In genomic region chr5:139323260-139323924, GRCm38 (mm10) we compare ENCODE assay signal across 8 mouse cellular contexts. TPM values are rescaled to one million over a fixed set of nuclear protein-coding genes. Genes with fewer than 3 reads are reported as not detected.
DNase-seq lines count a peak whose midpoint lies in the region; ATAC-seq and TF ChIP-seq lines count a peak whose summit lies in the region.
"Had no signal": no experiment of that assay in that cellular context is flagged by ENCODE, and none has a peak within 500 bp of the region (broad histone marks: within the 10 kb centered on the region; RNA-seq: fewer than 3 reads in every experiment).

No protein-coding gene starts in this region.

- H3K9ac ChIP-seq in midbrain, postnatal 0 days (replicated peaks; ENCODE audit: low read length, poor library complexity, severe bottlenecking), result no peak overlapping the region

- no peak for ATAC-seq in midbrain, postnatal 0 days (ENCODE audit: low FRiP score)

- no peaks in the 10 kb centered on the region for H3K9me3 ChIP-seq in midbrain, postnatal 0 days (ENCODE audit: low read length)

- no peak for TF ChIP-seq POLR2A in kidney, adult 2 months (IDR thresholded peaks at IDR 0.05; ENCODE audit: low read depth, low read length)

- DNase-seq in lung, postnatal 36 days, result peak; percentile 33
- no peak for DNase-seq in lung, postnatal 25 days (ENCODE audit: low spot score)
- DNase-seq in cerebellum, adult 9-11 months, result peak; percentile 78
- DNase-seq in kidney, adult 2 months, result peak; percentile 69
- DNase-seq in midbrain, postnatal 0 days (ENCODE audit: low spot score), result no peak
- DNase-seq in gastrocnemius, adult 2 months, result no peak
- DNase-seq in spleen, postnatal 36 days (ENCODE audit: low spot score in 2 of 2), result no peak

- no peaks in the 10 kb centered on the region for H3K36me3 ChIP-seq in kidney, adult 2 months (ENCODE audit: control insufficient read depth, insufficient read depth, low read length)
- peaks cover 3% of the 10 kb centered on the region; the same call in 1 of the 2 replicates for H3K36me3 ChIP-seq in midbrain, postnatal 0 days (ENCODE audit: insufficient read depth, low read length)

- H3K4me3 ChIP-seq in kidney, adult 2 months (ENCODE audit: insufficient read depth, low read depth, low read length), result no peak overlapping the region
- H3K4me3 ChIP-seq in midbrain, postnatal 0 days (ENCODE audit: low read depth, low read length), result peak overlapping the region; percentile 91
- no peak overlapping the region for H3K4me3 ChIP-seq in gastrocnemius, adult 2 months

- no peaks in the 10 kb centered on the region for H3K27me3 ChIP-seq in kidney, adult 2 months (replicated peaks; ENCODE audit: control insufficient read depth, insufficient read depth, low read length)
- H3K27me3 ChIP-seq in midbrain, postnatal 0 days (ENCODE audit: insufficient read depth, low read length), result no peaks in the 10 kb centered on the region

- intact Hi-C loops in gastrocnemius, adult 2 months (cut with DNase I), result no loop called here

- no peak for TF ChIP-seq CTCF in kidney, adult 2 months (conservative IDR thresholded peaks at IDR 0.05; ENCODE audit: insufficient read depth, insufficient read length, low read depth, low read length)
- no peak for TF ChIP-seq CTCF in midbrain, postnatal 0 days (IDR thresholded peaks at IDR 0.05)
- no peak for TF ChIP-seq CTCF in gastrocnemius, adult 2 months (IDR thresholded peaks at IDR 0.05)

- H3K27ac ChIP-seq in kidney, adult 2 months (ENCODE audit: insufficient read depth, low read depth, low read length), result peak overlapping the region; percentile 58
- no peak overlapping the region for H3K27ac ChIP-seq in midbrain, postnatal 0 days (ENCODE audit: low read depth, low read length)
- no peak overlapping the region for H3K27ac ChIP-seq in gastrocnemius, adult 2 months

- H3K4me2 ChIP-seq in midbrain, postnatal 0 days (ENCODE audit: low read depth, low read length, poor library complexity, severe bottlenecking), result peak overlapping the region; percentile 80

- WGBS in kidney, adult 2 months, result 76% methylated on average over 9 of the region's 9 CpGs
- WGBS in midbrain, postnatal 0 days, result 80% methylated on average over 9 of the region's 9 CpGs

- H3K4me1 ChIP-seq in kidney, adult 2 months (ENCODE audit: control insufficient read depth, insufficient read depth, low read length), result peaks cover 24% of the 10 kb centered on the region
- peaks cover 5% of the 10 kb centered on the region for H3K4me1 ChIP-seq in midbrain, postnatal 0 days (ENCODE audit: insufficient read depth, low read length)

RNA-seq across cellular contexts. Expression of gene Adap1, which starts 2.0 kb away (rescaled TPM):
- 29.5 and 34.2 TPM in 2 replicates for polyA plus RNA-seq in kidney, adult 2 months (2012; rRNA removed)
- total RNA-seq in midbrain, postnatal 0 days (2014; rRNA removed), result 234 and 253 TPM in 2 replicates
- 141 and 152 TPM in 2 replicates for polyA plus RNA-seq in midbrain, postnatal 0 days (2015; fragmentation: Nextera tagmentation; extraction: Ambion mirVana)
- total RNA-seq in gastrocnemius, adult 2 months (2021), result 1 to 10 TPM in 1 of 2 experiments, under 1 TPM in 1; 0.89 to 1.0 TPM

RNA-seq across cellular contexts. Expression of gene Cox19, which starts 27.8 kb away (rescaled TPM):
- 114 and 125 TPM in 2 replicates for polyA plus RNA-seq in kidney, adult 2 months (2012; rRNA removed)
- 95.5 and 98.5 TPM in 2 replicates for total RNA-seq in midbrain, postnatal 0 days (2014; rRNA removed)
- polyA plus RNA-seq in midbrain, postnatal 0 days (2015; fragmentation: Nextera tagmentation; extraction: Ambion mirVana), result 79.4 and 90.0 TPM in 2 replicates
- total RNA-seq in gastrocnemius, adult 2 months (2021), result 10 to 100 TPM; 48.7 to 69.6 TPM

RNA-seq across cellular contexts. Expression of gene Cyp2w1, which starts 29.0 kb away (rescaled TPM):
- polyA plus RNA-seq in kidney, adult 2 months (2012; rRNA removed), result not detected in 2 replicates
- total RNA-seq in midbrain, postnatal 0 days (2014; rRNA removed), result not detected in 2 replicates
- not detected in 2 replicates for polyA plus RNA-seq in midbrain, postnatal 0 days (2015; fragmentation: Nextera tagmentation; extraction: Ambion mirVana)
- total RNA-seq in gastrocnemius, adult 2 months (2021), result not detected
- total RNA-seq: left cerebral cortex, postnatal 25 days had no signal

RNA-seq across cellular contexts. Expression of gene Gpr146, which starts 54.1 kb away (rescaled TPM):
- polyA plus RNA-seq in kidney, adult 2 months (2012; rRNA removed), result 39.1 and 43.0 TPM in 2 replicates
- 4.1 and 5.6 TPM in 2 replicates for total RNA-seq in midbrain, postnatal 0 days (2014; rRNA removed)
- polyA plus RNA-seq in midbrain, postnatal 0 days (2015; fragmentation: Nextera tagmentation; extraction: Ambion mirVana), result 3.0 and 3.9 TPM in 2 replicates
- total RNA-seq in gastrocnemius, adult 2 months (2021), result 10 to 100 TPM; 26.5 to 41.2 TPM

Comparison
In these comparisons a context has a peak if more than half of its experiments do, and no peak if none do; other contexts are left out.
1. DNase-seq: peak in lung, postnatal 36 days (single experiment), cerebellum, adult 9-11 months (single experiment) and kidney, adult 2 months (single experiment); none in lung, postnatal 25 days (single experiment), midbrain, postnatal 0 days (single experiment), gastrocnemius, adult 2 months (single experiment) and spleen, postnatal 36 days (0 of 2).
2. RNA of gene Adap1, which starts 2.0 kb away (total RNA-seq): 234 to 253 TPM in midbrain, postnatal 0 days; 0.89 to 1.0 TPM in gastrocnemius, adult 2 months; every median in the first group is over 100 times any median in the second.